Mouse (Mus musculus): ENCODE measurements around the gene Gm9945.

GRCm38 (mm10) chr11:53430670-53431346 lies 49.2 kb upstream of the Gm9945 start, which contains the start of the genes Uqcrq and Gdf9:
- no peak for TF ChIP-seq CTCF (conservative IDR thresholded peaks at IDR 0.05; ENCODE audit: low read length)
- no peak for TF ChIP-seq NANOG (IDR thresholded peaks at IDR 0.05; ENCODE audit: borderline replicate concordance, low read length)
- no peak for TF ChIP-seq POU5F1 (IDR thresholded peaks at IDR 0.05; ENCODE audit: borderline replicate concordance, low read length)

Measured in E14TG2a.4 (cell line).